Mouse (Mus musculus) 3T3-L1 (cell line): ENCODE results near the gene Pld2.
A peak's percentile ranks its signal among the peaks of the same experiment; 100 is the strongest.
"Not testable (repeated sequence)": the region's sequence is repeated elsewhere in the genome, so short reads cannot be mapped to it uniquely, and the experiment has no call there.

Source experiments
- DNase-seq: peaks from one replicate; pipeline ENCODE4 v3.0.0-alpha.2; 2015; ENCODE audit warnings: low read depth, low spot score

Pld2 gene

DNA sequence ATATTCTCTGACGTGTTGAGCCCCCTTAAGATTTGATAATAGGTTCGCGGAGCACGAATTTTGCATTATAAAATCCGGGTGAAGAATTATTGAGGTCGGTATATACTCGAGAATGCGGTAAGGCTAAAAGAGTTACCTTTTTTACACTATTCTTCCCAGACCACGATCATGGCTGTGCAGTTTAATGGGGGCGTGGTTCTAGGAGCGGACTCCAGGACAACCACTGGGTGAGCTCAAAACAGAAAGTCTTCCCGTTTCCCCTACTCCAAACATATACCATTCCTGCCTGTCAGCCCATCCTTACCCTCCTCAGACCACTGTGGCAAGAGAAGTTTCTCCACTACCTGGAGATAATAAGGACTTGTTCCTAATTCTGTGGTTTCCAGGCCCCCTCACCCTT is 14.1 kb upstream of the Pld2 start:
- DNase-seq, result peak; percentile 59

DNA sequence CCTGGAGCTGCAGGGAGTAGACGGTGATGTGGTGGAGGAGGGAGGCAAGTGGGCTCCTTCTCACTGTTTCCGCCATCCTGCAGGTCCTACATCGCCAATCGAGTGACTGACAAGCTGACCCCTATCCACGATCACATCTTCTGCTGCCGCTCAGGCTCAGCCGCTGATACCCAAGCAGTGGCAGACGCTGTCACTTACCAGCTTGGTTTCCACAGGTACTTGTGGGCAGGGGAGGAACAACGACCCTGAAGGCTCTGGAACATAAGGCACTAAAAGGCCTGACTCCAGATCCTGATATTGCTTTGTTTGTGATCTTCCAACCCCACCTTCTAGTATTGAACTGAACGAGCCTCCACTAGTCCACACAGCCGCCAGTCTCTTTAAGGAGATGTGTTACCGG is 13.7 kb upstream of the Pld2 start:
- no peak for DNase-seq

DNA sequence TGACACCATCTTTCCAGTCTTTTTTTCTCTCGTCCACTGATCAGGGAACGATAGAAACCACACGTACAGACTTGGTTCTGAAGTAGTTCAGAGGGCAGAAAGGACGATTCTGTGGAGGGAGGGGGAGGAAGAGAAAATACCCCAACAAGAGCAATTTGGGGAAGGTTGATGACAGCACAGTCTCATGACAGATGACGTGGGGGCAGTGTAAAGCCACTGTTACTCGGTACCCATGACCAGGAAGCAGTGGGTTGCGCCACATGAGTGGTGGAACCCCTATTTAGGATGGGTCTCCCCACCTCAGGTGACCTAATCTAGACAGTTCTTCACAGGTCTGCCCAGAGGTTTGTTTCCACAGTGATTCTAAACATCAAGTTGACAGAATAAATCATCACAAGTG is 11.3 kb upstream of the Pld2 start:
- DNase-seq, result no peak

DNA sequence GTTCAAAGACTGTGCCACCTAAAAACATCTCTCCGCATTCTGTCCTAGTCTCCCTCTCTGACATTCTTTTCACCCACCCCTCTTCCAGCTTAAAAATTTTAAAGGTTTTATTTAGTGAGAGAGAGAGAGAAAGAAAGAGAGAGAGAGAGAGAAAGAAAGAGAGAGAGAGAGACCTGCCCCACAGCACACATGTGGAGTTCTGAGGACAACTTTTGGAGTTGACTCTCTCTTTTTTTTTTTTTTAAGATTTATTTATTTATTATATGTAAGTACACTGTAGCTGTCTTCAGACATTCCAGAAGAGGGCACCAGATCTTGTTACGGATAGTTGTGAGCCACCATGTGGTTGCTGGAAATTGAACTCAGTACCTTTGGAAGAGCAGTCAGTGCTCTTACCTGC is 8.8 kb upstream of the Pld2 start:
- not testable (repeated sequence) for DNase-seq

DNA sequence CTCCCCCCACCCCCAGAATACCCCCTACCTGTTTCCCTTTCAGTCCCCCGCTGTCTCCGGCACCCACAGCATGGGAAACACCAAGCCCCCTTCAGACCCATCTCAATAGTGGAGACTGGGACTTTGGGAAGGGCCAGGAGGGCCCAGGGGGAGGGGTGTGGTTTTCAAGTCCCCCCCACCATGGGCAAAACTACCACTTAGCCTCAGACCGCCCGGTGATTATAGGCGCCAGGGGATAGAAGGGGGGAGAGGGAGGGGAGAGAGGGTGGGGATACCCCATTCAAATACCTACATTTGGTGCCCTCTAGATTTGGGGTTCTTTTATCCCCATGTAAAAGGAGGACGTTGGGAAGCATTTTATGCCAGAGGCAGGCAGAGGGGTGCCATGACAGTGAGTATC is 7.0 kb upstream of the Pld2 start, which contains the start of gene Gm40193:
Gene Gm40193, minus strand, starts transcription at position 101 of the 400 bp plus-strand sequence.
- DNase-seq, result no peak

- no peak for DNase-seq
Measured at GRCm38 (mm10) chr11:70539423-70539822, 441 bp upstream of the Pld2 start.

- no peak for DNase-seq
Measured at GRCm38 (mm10) chr11:70540928-70541327, 1.1 kb downstream of the Pld2 start.

GRCm38 (mm10) chr11:70541415-70541814 is 1.6 kb downstream of the Pld2 start:
- no peak for DNase-seq

GRCm38 (mm10) chr11:70544496-70544895 is 4.6 kb downstream of the Pld2 start:
- no peak for DNase-seq

DNA sequence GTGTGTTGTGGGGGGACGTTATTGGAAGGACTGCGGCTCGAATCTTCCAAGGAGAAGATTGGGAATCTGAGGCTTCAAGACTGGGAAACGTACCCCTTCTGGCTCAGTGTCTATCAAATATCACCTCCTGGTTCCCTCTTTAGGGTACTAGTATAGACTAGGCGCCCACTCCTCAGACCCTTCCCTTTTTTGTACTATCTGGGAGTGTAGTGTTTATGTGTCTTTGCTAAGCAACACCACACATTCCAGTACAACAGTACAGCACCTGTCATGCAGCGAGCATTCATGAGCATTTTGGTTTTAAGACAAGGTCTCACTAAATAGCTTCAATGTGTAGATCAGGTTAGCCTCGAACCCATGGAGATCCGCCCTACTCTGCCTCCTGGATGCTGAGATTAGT is 11.7 kb downstream of the Pld2 start:
- DNase-seq, result no peak

- DNase-seq, result peak; percentile 23
Measured at GRCm38 (mm10) chr11:70553940-70554339, 14.1 kb downstream of the Pld2 start.

GRCm38 (mm10) chr11:70557545-70557944 is 17.7 kb downstream of the Pld2 start:
- no peak for DNase-seq

DNA sequence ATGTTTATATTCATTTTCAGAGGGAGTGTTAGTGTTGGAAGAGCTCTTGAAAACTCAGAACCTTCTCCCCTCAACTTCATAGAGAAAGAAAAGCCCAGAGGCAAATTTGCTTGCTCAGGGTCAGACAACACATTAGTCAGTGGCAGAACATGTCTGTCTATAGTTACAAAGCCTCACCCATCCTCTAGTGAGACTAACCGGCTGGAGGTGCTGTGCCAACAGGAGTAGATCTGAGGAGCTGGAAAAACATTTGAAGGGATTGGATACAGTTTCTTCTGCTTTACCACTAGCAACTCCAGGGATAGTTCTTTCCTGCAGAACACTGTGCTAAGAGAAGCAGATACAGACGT is 22.0 kb downstream of the Pld2 start:
- peak; percentile 80 for DNase-seq

DNA sequence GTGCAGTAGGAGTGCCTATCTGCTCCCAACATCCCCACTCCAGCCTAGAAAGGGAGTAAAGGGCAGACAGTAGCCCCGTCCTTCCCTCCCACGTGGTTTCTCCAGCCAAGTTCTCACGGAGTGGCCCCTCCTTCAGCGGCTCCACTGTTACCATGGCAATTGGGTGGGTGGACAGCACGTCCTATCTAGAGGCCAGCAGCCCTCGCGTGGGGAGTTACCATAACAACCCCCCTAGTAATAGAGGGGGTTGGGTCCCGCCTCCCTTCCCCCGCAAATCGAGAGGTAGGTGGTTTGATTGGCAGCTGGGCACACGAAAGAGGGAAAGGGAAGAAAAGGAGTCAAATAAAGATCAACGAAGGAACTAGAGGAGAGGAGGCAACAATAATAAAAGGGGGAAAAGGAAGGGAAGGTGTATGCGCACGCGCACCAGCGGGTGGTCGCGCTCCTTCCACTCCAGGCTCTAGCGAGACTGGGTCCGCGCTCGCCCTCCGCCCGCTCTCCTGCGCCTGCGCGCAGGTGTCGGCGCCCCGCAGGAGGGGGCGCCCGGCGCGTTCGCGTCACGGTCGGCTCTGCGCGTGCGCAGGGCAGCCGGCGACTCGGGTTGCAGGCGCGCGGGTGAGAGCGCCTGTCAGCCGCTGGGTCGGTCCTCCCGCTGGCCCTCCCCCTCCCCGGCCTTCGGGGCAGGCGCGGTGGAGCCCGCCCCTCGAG is 22.6 kb downstream of the Pld2 start, which contains the start of gene Mink1:
Gene Mink1, plus strand, starts transcription at position 595 of the 708 bp plus-strand sequence.
- DNase-seq, result peak; percentile 92

GRCm38 (mm10) chr11:70562995-70563469 is 23.2 kb downstream of the Pld2 start:
- DNase-seq, result no peak

DNA sequence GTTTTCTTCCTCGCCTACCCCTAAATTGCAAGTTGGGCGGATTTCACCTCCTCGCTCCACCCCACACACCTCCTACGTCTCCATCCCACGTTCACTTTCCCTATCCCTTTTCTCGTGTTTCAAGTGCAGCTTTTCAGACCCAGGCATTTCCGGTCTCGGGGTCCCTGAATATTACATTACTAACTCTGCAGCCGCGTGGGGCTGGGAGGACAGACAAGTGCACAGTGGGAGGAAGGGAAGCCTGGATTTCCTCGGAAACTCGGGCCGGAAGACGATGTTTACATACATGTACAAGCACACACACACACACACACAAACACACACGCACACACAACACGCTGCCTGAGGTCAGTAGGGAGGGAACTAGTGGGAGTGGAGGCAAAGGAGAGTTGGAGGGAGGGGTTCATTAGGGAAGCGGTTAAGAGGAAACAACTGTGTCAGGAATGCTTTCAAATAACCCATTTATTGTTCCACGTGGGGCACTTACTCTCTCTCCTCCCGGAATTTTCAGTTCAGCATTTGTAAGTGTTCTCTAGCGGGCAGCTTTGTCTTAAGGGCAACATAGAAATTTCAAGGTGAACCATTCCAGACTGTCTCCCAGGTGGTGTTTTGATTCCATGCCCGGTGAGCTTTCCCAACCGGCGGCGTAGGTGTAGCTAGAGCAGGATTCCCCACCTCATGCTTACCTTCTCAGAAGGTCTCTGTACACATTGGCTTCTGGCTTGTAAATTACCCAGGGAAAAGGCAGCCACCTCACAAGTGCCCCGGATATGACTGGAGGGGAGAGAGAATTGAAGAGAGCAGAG is 23.8 kb downstream of the Pld2 start:
- peak; percentile 44 for DNase-seq

- DNase-seq, result no peak
Measured at GRCm38 (mm10) chr11:70564276-70564873, 24.5 kb downstream of the Pld2 start.

GRCm38 (mm10) chr11:70566586-70566985 is 26.7 kb downstream of the Pld2 start:
- DNase-seq, result no peak

DNA sequence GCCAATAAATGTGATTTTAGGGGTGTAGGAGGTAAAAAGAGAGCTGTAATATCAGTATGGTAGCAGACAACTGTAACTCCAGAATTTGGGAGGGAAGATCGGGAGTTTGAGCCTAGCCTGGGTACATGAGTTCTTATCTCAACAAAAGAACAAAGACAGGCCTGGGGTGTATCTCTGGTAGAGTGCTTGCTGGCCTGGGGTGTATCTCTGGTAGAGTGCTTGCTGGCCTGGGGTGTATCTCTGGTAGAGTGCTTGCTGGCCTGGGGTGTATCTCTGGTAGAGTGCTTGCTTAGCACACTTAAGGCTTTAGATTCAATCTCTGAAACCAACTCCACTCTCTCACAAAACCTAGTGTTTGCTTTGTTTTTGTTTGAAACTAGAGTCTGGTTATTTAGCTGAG is 30.8 kb downstream of the Pld2 start:
- DNase-seq, result not testable (repeated sequence)

- no peak for DNase-seq
Measured at GRCm38 (mm10) chr11:70571641-70572040, 31.8 kb downstream of the Pld2 start.

GRCm38 (mm10) chr11:70572348-70572902 is 32.6 kb downstream of the Pld2 start:
- DNase-seq, result peak; percentile 61

- DNase-seq, result peak; percentile 83
Measured at GRCm38 (mm10) chr11:70573872-70574271, 34.0 kb downstream of the Pld2 start.
